Mouse (Mus musculus): ENCODE data around the gene Mad1l1. TPM values are rescaled to one million over a fixed set of nuclear protein-coding genes. Genes with fewer than 3 reads are reported as not detected.

Mad1l1 gene
- total and polyA plus RNA-seq, 3 experiments = 40.5 to 65.2 TPM; not detected in 1

DNA sequence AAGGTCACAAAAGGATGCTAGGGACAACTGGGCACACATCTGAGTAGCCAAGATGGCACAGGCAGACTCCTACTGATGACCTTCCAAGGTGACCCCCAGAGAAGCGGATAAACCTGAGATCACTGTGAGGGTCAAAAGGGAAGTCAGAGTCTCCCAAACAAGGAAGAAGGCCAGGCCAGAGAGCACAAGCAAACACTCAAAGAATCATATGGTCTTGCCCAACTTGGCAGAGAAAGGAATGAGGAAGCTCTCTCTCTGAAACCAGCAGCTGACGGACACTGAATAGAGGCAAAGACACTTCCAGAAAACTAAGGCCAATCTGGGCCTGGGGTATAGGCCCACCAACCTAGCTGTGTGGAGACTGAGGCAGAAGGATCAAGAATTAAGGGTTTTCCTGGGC, 213.4 kb downstream of the Mad1l1 start:
- no peaks in the 10 kb centered on the region for H3K79me2 ChIP-seq (ENCODE audit: control insufficient read depth, insufficient read depth, low read length, poor library complexity)
- H3K4me1 ChIP-seq (ENCODE audit: control insufficient read depth in 1 of 2, insufficient read depth in 2 of 2, low read length in 2 of 2) = no peaks in the 10 kb centered on the region
- H3K9ac ChIP-seq (ENCODE audit: control insufficient read depth, low read depth, low read length, poor library complexity, severe bottlenecking) = no peak overlapping the region
- DNase-seq (ENCODE audit: low read depth, low spot score) = no peak
- H3K36me3 ChIP-seq (ENCODE audit: control insufficient read depth in 1 of 2, insufficient read depth in 2 of 2, low read length in 2 of 2) = no peaks in the 10 kb centered on the region; a peak in 2 of 4 replicates
- no peak for TF ChIP-seq POLR2AphosphoS2 (IDR thresholded peaks at IDR 0.05; ENCODE audit: low read length)
- TF ChIP-seq ETS1 (IDR thresholded peaks at IDR 0.05; ENCODE audit: low read depth, low read length) = no peak
- no peak for TF ChIP-seq ZC3H11A (IDR thresholded peaks at IDR 0.05; ENCODE audit: low read depth, low read length)
- no peak for TF ChIP-seq MAX (IDR thresholded peaks at IDR 0.05; ENCODE audit: low read length)
- no peak for TF ChIP-seq TAL1 (IDR thresholded peaks at IDR 0.05; ENCODE audit: low read length)
- no peak for TF ChIP-seq TCF12 (IDR thresholded peaks at IDR 0.05; ENCODE audit: low read depth, low read length)
- no peak for TF ChIP-seq MXI1 (IDR thresholded peaks at IDR 0.05; ENCODE audit: low read depth, low read length)
- no peak for TF ChIP-seq TBP (IDR thresholded peaks at IDR 0.05; ENCODE audit: low read depth, low read length)
- TF ChIP-seq MYB (IDR thresholded peaks at IDR 0.05; ENCODE audit: low read depth, low read length) = no peak
- no peak for TF ChIP-seq ELF1 (IDR thresholded peaks at IDR 0.05; ENCODE audit: low read depth, low read length)
- TF ChIP-seq UBTF (IDR thresholded peaks at IDR 0.05; ENCODE audit: borderline replicate concordance, insufficient read depth, low read depth, low read length) = no peak
- TF ChIP-seq ZKSCAN1 (IDR thresholded peaks at IDR 0.05; ENCODE audit: low read depth, low read length) = no peak
- no peaks in the 10 kb centered on the region for H3K27me3 ChIP-seq (ENCODE audit: control insufficient read depth in 1 of 2, insufficient read depth in 2 of 2, low read length in 2 of 2)
- H3K9me3 ChIP-seq (replicated peaks; ENCODE audit: insufficient read depth, low read length) = no peaks in the 10 kb centered on the region
- H3K27ac ChIP-seq (ENCODE audit: control insufficient read depth, low read depth, low read length) = no peak overlapping the region
- no peak overlapping the region for H3K4me3 ChIP-seq (ENCODE audit: control insufficient read depth in 1 of 2, insufficient read depth in 1 of 2, low read depth in 2 of 2, low read length in 2 of 2)

DNA sequence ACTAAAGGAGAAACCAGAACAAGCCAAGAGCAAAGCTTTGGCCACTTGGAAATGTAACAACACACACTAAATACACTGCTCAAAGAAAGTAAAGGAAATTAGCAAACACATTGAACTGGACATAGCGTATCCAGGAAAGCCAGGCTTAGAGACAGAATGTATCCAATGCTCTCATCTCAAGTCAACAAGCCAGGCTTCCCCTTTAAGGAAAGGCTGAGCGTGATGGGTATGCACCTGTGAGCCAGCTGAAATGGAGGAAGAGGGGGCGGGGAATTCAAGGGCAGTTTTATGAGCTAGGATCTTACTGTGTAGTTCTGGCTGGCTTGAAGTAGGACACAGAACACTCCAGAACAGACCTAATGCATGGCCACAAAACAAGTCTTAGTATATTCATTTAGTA, 215.3 kb downstream of the Mad1l1 start:
- H3K9ac ChIP-seq (ENCODE audit: control insufficient read depth, low read depth, low read length, poor library complexity, severe bottlenecking) = no peak overlapping the region
- H3K36me3 ChIP-seq (ENCODE audit: control insufficient read depth in 1 of 2, insufficient read depth in 2 of 2, low read length in 2 of 2) = no peaks in the 10 kb centered on the region; a peak in 2 of 4 replicates
- no peaks in the 10 kb centered on the region for H3K4me1 ChIP-seq (ENCODE audit: control insufficient read depth in 1 of 2, insufficient read depth in 2 of 2, low read length in 2 of 2)
- H3K4me3 ChIP-seq (ENCODE audit: control insufficient read depth in 1 of 2, insufficient read depth in 1 of 2, low read depth in 2 of 2, low read length in 2 of 2) = no peak overlapping the region
- H3K27me3 ChIP-seq (ENCODE audit: control insufficient read depth in 1 of 2, insufficient read depth in 2 of 2, low read length in 2 of 2) = no peaks in the 10 kb centered on the region
- no peaks in the 10 kb centered on the region for H3K79me2 ChIP-seq (ENCODE audit: control insufficient read depth, insufficient read depth, low read length, poor library complexity)
- H3K27ac ChIP-seq (ENCODE audit: control insufficient read depth, low read depth, low read length) = no peak overlapping the region
- no peaks in the 10 kb centered on the region for H3K9me3 ChIP-seq (replicated peaks; ENCODE audit: insufficient read depth, low read length)
- no peak for TF ChIP-seq ZC3H11A (IDR thresholded peaks at IDR 0.05; ENCODE audit: low read depth, low read length)
- no peak for TF ChIP-seq ZMIZ1 (IDR thresholded peaks at IDR 0.05; ENCODE audit: low read depth, low read length)
- TF ChIP-seq POLR2A (IDR thresholded peaks at IDR 0.05; ENCODE audit: control insufficient read depth in 1 of 2, insufficient read depth in 1 of 2, low read depth in 1 of 2, low read length in 2 of 2, poor library complexity in 1 of 2) = no peak
- no peak for TF ChIP-seq ETS1 (IDR thresholded peaks at IDR 0.05; ENCODE audit: low read depth, low read length)
- TF ChIP-seq SMC3 (IDR thresholded peaks at IDR 0.05; ENCODE audit: low read depth, low read length) = no peak
- no peak for TF ChIP-seq MYC (IDR thresholded peaks at IDR 0.05; ENCODE audit: low read depth, low read length)
- TF ChIP-seq TAL1 (IDR thresholded peaks at IDR 0.05; ENCODE audit: low read length) = no peak
- no peak for TF ChIP-seq MAX (IDR thresholded peaks at IDR 0.05; ENCODE audit: low read length)
- no peak for DNase-seq (ENCODE audit: low read depth, low spot score)

Measured in MEL (cell line).